Mouse (Mus musculus): Measurements from ENCODE around the gene Wdr5b. TPM values are rescaled to one million over a fixed set of nuclear protein-coding genes. Genes with fewer than 3 reads are reported as not detected.
A peak's percentile ranks its signal among the peaks of the same experiment; 100 is the strongest.
"Not testable (repeated sequence)": the region's sequence is repeated elsewhere in the genome, so short reads cannot be mapped to it uniquely, and the experiment has no call there.

Gene Wdr5b
- polyA plus RNA-seq (2016; fragmentation: Nextera tagmentation; extraction: Ambion mirVana) = 12.5 and 13.2 TPM in 2 replicates

DNA sequence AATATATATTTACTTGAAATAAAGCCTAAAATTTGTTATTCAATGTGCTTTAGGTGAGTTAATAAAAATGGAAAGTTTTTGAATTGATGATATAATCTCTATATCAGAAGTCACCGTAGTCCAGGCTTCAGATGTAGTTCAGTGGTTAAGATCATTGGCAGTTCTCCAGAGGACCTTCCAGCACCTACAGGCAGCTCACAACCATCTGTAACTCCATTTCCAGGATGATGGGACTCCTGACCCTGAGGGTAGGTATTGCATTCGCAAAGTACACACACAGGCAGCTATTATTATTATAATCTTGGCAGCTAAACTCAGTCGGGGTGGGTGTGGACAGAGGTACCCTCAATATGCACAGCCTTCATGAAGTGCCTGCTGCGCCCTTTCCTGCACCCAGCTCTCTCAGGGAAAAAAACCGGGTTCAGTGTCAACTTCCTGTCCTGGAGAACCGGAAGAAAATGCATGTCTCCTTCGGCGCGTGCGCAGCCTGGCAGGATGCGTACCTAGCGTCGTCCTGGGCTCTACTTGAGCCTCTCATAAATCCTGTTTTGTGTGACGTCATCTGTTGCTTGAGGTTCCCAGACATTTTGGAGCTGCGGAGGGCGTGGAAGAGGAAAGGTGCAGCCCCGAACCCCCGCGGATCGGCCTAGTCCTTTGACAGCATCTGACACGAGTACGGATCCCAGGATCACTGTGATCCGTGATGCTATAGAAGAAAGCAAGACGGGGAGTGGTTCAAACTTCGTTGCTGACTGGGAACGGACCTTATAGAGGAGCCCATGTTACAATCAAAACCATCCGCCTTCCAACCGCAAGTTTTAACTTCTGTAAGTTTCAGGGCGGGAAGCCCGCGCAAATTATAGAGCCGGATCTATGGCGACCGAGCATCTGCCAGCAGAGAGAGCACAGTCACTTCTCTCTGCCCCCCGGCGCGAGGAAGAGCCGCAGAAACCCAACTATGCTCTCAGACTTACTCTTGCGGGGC is at the start of gene Wdr5b:
TSS of gene Wdr5b (plus strand) at position 551 of the 985 bp plus-strand sequence.
- peak within 1 kb of the TSS; percentile 73 for H3K9ac ChIP-seq (replicated peaks)
- H3K4me2 ChIP-seq (replicated peaks) = peak within 1 kb of the TSS; percentile 80
- H3K9me3 ChIP-seq = no peaks in the 10 kb centered on the region
- H3K27me3 ChIP-seq = no peaks in the 10 kb centered on the region
- peaks cover 13% of the 10 kb centered on the region for H3K4me1 ChIP-seq
- H3K36me3 ChIP-seq = peaks cover 18% of the 10 kb centered on the region
- 2% methylated on average over 39 of the region's 39 CpGs for WGBS
- H3K27ac ChIP-seq (replicated peaks) = peak within 1 kb of the TSS; percentile 72
- peak within 1 kb of the TSS; percentile 67 for H3K4me3 ChIP-seq
- ATAC-seq (ENCODE audit: low FRiP score, low read depth) = peak; percentile 95

DNA sequence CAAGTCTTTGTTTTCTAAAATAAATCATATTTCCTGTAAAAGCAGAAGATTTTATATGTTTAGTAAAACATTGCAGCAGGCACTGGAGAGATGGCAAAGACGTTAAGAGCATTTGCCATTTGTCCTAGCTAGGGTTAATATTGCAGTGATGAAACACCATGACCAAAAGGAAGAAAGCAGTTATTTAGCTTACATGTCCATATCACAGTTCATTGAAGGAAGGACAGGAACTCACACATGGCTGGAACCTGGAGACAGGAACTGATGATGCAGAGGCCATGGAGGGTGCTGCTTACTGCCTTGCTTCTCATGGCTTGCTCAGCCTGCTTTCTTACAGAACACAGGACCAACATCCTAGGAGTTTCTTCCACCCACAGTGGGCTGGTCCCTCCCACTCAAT is 48.6 kb upstream of the Wdr5b start:
- ATAC-seq (ENCODE audit: low FRiP score, low read depth) = no peak
- H3K4me1 ChIP-seq = no peaks in the 10 kb centered on the region
- no peak overlapping the region for H3K4me2 ChIP-seq (replicated peaks)
- no peak overlapping the region for H3K4me3 ChIP-seq
- 93% methylated on average over 1 of the region's 1 CpGs for WGBS
- no peak overlapping the region for H3K27ac ChIP-seq (replicated peaks)
- no peaks in the 10 kb centered on the region for H3K36me3 ChIP-seq
- no peak overlapping the region for H3K9ac ChIP-seq (replicated peaks)
- H3K27me3 ChIP-seq = no peaks in the 10 kb centered on the region
- H3K9me3 ChIP-seq = no peaks in the 10 kb centered on the region

DNA sequence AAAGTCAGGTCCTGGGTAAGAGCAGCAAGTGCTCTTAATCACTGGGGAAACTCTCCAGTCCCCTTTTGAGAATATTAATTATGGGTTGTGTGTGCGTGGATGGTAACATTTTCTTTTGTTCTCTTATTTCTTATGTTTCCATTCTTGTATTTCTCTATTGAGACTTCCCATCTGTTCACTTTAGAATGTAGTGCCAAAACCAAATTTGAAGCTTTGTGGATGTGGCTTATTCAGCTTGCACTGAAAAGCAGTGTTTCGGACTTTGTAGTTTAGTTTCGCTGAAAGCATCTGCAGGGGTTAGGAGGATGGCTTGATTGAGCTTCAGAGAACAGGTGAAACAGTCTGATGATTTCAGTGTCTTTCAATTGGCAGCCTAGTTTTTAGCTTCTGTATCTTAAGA is 47.7 kb upstream of the Wdr5b start:
- no peaks in the 10 kb centered on the region for H3K4me1 ChIP-seq
- no peaks in the 10 kb centered on the region for H3K36me3 ChIP-seq
- no peak overlapping the region for H3K4me3 ChIP-seq
- H3K9ac ChIP-seq (replicated peaks) = no peak overlapping the region
- H3K4me2 ChIP-seq (replicated peaks) = no peak overlapping the region
- 90% methylated on average over 3 of the region's 3 CpGs for WGBS
- no peaks in the 10 kb centered on the region for H3K9me3 ChIP-seq
- ATAC-seq (ENCODE audit: low FRiP score, low read depth) = no peak
- H3K27ac ChIP-seq (replicated peaks) = no peak overlapping the region
- H3K27me3 ChIP-seq = no peaks in the 10 kb centered on the region

DNA sequence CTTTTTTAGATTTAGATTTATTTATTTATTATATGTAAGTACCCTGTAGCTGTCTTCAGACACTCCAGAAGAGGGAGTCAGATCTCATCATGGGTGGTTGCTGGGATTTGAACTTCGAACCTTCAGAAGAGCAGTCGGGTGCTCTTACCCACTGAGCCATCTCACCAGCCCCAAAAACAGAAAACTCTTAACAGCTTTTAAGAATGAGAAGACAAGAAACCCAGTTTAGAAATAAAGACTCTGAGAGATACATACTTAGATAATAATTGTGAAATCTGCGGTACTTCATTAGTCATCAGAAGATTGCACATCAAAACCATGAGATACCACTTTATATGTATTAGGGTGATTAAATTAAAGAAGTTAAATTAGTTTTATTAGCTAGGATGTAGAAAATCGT is 42.1 kb upstream of the Wdr5b start:
- H3K4me1 ChIP-seq; H3K9me3 ChIP-seq; H3K4me2 ChIP-seq (replicated peaks); H3K27me3 ChIP-seq; ATAC-seq (ENCODE audit: low FRiP score, low read depth); H3K27ac ChIP-seq (replicated peaks); H3K4me3 ChIP-seq; H3K9ac ChIP-seq (replicated peaks): not testable (repeated sequence)
- peaks cover 10% of the 10 kb centered on the region for H3K36me3 ChIP-seq
- WGBS = 94% methylated on average over 4 of the region's 4 CpGs

DNA sequence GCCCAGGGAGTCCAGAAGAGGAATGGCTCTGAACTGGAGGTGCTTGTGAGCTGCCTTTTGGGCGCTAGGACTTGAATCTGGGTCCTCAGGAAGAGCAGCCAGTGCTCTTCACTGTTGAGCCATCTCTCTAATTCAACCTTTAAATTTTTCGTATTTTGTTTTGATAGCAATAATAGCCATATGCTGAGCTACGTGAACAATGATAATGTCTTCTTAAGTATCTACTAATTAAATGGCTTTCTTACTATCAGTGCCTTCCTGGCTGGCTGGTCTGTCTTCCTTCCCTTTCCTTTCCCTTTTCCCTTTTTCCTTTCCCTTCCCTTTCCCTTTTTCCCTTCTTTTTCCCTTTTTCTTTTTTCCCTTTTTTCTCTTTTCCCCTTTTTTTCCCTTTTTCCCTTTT is 32.6 kb upstream of the Wdr5b start:
- no peaks in the 10 kb centered on the region for H3K4me1 ChIP-seq
- no peaks in the 10 kb centered on the region for H3K9me3 ChIP-seq
- H3K9ac ChIP-seq (replicated peaks) = no peak overlapping the region
- WGBS = 93% methylated on average over 3 of the region's 3 CpGs
- no peak overlapping the region for H3K4me2 ChIP-seq (replicated peaks)
- H3K36me3 ChIP-seq = peaks cover 16% of the 10 kb centered on the region
- no peaks in the 10 kb centered on the region for H3K27me3 ChIP-seq
- ATAC-seq (ENCODE audit: low FRiP score, low read depth) = no peak
- no peak overlapping the region for H3K27ac ChIP-seq (replicated peaks)
- H3K4me3 ChIP-seq = no peak overlapping the region

DNA sequence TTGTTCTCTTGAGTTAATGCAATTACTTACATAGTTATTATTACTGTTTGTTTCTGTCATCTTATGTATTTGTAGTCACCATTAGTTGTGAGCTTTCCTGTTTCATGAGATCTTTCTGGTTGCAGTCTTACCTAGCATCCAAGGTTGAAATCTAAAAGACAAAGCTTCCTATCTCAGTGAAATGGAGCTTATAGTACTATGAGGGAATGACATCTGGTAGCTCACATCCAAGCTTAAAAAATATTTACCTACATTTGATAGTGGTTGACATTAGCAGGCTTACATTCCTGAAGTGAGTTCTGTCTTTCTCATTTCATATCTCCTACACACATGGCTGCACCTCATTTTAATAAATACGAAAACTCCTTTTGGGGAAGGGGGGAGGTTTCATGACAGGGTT is 24.7 kb upstream of the Wdr5b start:
- no peaks in the 10 kb centered on the region for H3K4me1 ChIP-seq
- H3K9me3 ChIP-seq = no peaks in the 10 kb centered on the region
- H3K4me3 ChIP-seq = no peak overlapping the region
- no peaks in the 10 kb centered on the region for H3K27me3 ChIP-seq
- ATAC-seq (ENCODE audit: low FRiP score, low read depth) = no peak
- H3K4me2 ChIP-seq (replicated peaks) = no peak overlapping the region
- H3K36me3 ChIP-seq = peaks cover 23% of the 10 kb centered on the region
- WGBS = 89% methylated on average over 1 of the region's 1 CpGs
- no peak overlapping the region for H3K27ac ChIP-seq (replicated peaks)
- H3K9ac ChIP-seq (replicated peaks) = no peak overlapping the region

DNA sequence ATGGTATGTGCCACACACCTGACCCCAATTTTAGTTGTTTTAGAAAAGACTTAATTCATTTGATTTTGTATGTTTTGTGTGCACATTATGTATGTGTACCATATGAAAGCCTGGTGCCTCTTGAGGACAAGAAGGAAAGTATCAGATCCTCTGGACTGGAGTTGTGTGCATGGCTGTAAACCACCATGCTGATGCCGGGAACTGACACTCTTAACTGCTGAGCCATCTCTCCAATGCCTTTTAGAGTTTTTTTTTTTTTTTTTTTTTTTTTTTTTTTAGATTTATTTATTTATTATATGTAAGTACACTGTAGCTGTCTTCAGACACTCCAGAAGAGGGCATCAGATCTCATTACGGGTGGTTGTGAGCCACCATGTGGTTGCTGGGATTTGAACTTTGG is 12.9 kb upstream of the Wdr5b start:
- not testable (repeated sequence) for H3K27me3 ChIP-seq; H3K4me1 ChIP-seq; H3K9ac ChIP-seq (replicated peaks); H3K4me2 ChIP-seq (replicated peaks); H3K9me3 ChIP-seq; H3K27ac ChIP-seq (replicated peaks); H3K4me3 ChIP-seq; ATAC-seq (ENCODE audit: low FRiP score, low read depth)
- H3K36me3 ChIP-seq = peaks cover 44% of the 10 kb centered on the region
- WGBS = 67% methylated on average over 1 of the region's 2 CpGs

DNA sequence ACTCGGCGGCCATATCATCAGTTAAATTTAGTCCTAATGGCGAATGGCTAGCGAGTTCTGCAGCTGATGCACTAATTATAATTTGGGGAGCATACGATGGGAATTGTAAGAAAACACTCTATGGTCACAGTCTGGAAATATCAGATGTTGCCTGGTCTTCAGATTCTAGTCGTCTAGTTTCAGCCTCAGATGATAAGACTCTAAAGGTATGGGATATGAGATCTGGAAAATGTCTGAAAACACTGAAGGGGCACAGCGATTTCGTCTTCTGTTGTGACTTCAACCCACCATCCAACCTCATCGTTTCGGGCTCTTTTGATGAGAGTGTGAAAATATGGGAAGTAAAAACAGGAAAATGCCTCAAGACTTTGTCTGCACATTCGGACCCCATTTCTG is 633 bp downstream of the Wdr5b start:
- H3K4me1 ChIP-seq = peaks cover 13% of the 10 kb centered on the region
- peak overlapping the region; percentile 72 for H3K27ac ChIP-seq (replicated peaks)
- 33% methylated on average over 11 of the region's 11 CpGs for WGBS
- no peak for ATAC-seq (ENCODE audit: low FRiP score, low read depth)
- H3K4me3 ChIP-seq = peak overlapping the region; percentile 67
- H3K27me3 ChIP-seq = no peaks in the 10 kb centered on the region
- peaks cover 23% of the 10 kb centered on the region for H3K36me3 ChIP-seq
- H3K9me3 ChIP-seq = no peaks in the 10 kb centered on the region
- H3K9ac ChIP-seq (replicated peaks) = peak overlapping the region; percentile 73
- peak overlapping the region; percentile 80 for H3K4me2 ChIP-seq (replicated peaks)

DNA sequence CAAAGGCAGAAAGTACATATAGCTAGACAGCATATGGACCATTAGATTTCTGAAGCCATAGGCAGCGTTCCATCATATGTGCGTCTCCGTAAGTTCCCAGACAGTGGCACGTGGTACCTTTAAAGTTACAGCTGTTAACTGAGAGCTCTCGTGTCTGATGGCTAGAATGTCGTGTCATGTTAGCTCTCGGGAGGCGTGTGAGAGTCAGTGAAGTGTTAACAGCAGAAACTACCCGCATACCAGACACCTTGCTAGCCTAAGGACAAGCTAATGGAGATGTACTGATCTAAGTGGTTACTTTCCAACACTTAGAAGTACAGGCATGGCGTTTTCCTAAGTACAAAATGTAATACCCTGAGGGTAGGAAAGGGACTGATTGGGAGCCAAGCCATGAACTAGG is 2.1 kb downstream of the Wdr5b start:
- WGBS = 87% methylated on average over 10 of the region's 10 CpGs
- peaks cover 13% of the 10 kb centered on the region for H3K4me1 ChIP-seq
- H3K27ac ChIP-seq (replicated peaks) = no peak overlapping the region
- H3K9ac ChIP-seq (replicated peaks) = no peak overlapping the region
- no peaks in the 10 kb centered on the region for H3K27me3 ChIP-seq
- H3K4me3 ChIP-seq = no peak overlapping the region
- H3K9me3 ChIP-seq = no peaks in the 10 kb centered on the region
- H3K4me2 ChIP-seq (replicated peaks) = no peak overlapping the region
- H3K36me3 ChIP-seq = peaks cover 32% of the 10 kb centered on the region
- ATAC-seq (ENCODE audit: low FRiP score, low read depth) = no peak

DNA sequence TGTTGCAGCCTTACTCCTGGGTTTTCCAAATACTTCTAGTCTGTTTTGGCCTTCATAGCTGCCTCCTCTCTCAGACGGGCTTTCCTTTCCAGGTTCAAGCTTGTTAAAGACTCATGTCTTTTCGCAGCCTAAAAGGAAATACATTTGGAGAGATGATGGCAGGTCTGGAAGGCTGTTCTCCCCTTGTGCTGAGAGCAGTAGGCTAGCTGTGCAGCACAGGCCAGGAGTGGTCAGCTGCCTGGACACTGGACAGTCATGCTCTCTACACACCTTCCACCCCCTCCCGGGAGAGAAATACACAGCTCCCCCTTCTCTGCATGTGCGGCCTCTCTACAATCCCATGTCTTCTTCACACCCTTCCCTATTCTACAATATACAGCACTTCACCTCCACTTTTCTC is 3.0 kb downstream of the Wdr5b start:
- Histone ChIP-seq H3K27me3 (no peaks in the 10 kb centered on the region), H3K9ac (replicated peaks) (no peak overlapping the region), H3K4me1 (peaks cover 13% of the 10 kb centered on the region), H3K9me3 (no peaks in the 10 kb centered on the region), H3K4me2 (replicated peaks) (no peak overlapping the region), H3K4me3 (no peak overlapping the region), H3K27ac (replicated peaks) (no peak overlapping the region), H3K36me3 (peaks cover 41% of the 10 kb centered on the region)
- no peak for ATAC-seq (ENCODE audit: low FRiP score, low read depth)
- WGBS = 91% methylated on average over 4 of the region's 4 CpGs

DNA sequence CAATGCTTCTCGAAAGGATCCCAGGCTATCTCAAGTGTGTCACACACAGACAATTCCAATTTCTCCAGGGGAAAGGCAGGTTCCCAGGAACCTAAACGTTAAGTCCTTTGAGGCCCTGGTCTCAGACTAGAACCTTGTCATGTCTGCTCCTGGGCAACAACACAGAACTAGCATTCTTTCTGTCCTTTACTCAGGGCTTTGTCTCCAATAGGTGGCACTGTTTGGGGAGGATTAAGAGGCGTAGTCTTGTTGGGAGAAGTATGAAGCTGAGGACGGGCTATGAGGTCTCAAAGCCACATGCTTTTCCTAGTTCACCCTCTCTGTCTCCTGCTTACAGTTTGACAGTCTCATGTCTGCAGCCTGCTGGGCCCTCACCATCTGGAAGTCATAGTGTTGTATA is 6.5 kb downstream of the Wdr5b start:
- Histone ChIP-seq H3K4me1 (peaks cover 2% of the 10 kb centered on the region; the same call in 1 of the 2 replicates), H3K27me3 (no peaks in the 10 kb centered on the region)

DNA sequence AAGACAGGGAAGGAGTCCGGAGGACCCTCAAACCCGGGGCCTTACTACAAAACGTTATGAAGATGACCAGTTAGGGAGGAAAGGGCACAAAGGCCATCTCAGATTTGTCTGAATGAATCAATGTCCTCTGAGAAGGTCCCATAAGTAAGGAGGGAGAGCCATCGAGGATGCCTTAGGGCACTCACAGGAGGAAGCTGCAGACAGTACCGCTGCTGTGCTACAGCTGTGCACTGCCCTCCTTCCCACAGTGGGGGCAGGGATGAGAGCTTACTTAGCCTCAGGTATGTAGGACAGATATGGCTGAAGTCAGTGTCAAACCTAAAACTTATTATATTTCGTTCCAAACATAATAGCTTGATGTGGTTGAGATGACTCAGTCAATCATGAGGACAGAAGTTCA is 10.5 kb downstream of the Wdr5b start:
- H3K4me2 ChIP-seq (replicated peaks) = no peak overlapping the region
- no peak overlapping the region for H3K4me3 ChIP-seq
- H3K4me1 ChIP-seq = no peaks in the 10 kb centered on the region
- no peak overlapping the region for H3K9ac ChIP-seq (replicated peaks)
- no peak overlapping the region for H3K27ac ChIP-seq (replicated peaks)
- H3K9me3 ChIP-seq = no peaks in the 10 kb centered on the region
- H3K36me3 ChIP-seq = peaks cover 57% of the 10 kb centered on the region
- no peak for ATAC-seq (ENCODE audit: low FRiP score, low read depth)
- no peaks in the 10 kb centered on the region for H3K27me3 ChIP-seq
- 91% methylated on average over 6 of the region's 6 CpGs for WGBS

More for the DNA sequence above, 6.5 kb downstream of the Wdr5b start:
- Histone ChIP-seq H3K4me3 (no peak overlapping the region), H3K36me3 (peaks cover 71% of the 10 kb centered on the region), H3K9me3 (no peaks in the 10 kb centered on the region), H3K9ac (replicated peaks) (no peak overlapping the region), H3K4me2 (replicated peaks) (no peak overlapping the region), H3K27ac (replicated peaks) (no peak overlapping the region)
- ATAC-seq (ENCODE audit: low FRiP score, low read depth) = no peak
- WGBS = 92% methylated on average over 4 of the region's 4 CpGs
